Mouse (Mus musculus): ENCODE results near the gene Dpp8. TPM values are rescaled to one million over a fixed set of nuclear protein-coding genes. Genes with fewer than 3 reads are reported as not detected.
"Not testable (repeated sequence)": the region's sequence is repeated elsewhere in the genome, so short reads cannot be mapped to it uniquely, and the experiment has no call there.

Dpp8 gene
- 82.6 and 92.9 TPM in 2 replicates for polyA plus RNA-seq (2012; rRNA removed)

GRCm38 (mm10) chr9:65032269-65033108 is at the start of gene Dpp8:
Gene Dpp8 (plus strand): TSS chr9:65032414.
- Histone ChIP-seq H3K27ac (ENCODE audit: control insufficient read depth, insufficient read depth, low read depth, low read length) (peak within 1 kb of the TSS; percentile 93), H3K4me3 (ENCODE audit: control insufficient read depth, low read depth, low read length) (peak within 1 kb of the TSS; percentile 91), H3K36me3 (ENCODE audit: control insufficient read depth, insufficient read depth, low read length) (peaks cover 2% of the 10 kb centered on the region; the same call in 1 of the 2 replicates), H3K27me3 (ENCODE audit: control insufficient read depth, insufficient read depth, low read length) (no peaks in the 10 kb centered on the region), H3K4me1 (ENCODE audit: control insufficient read depth, insufficient read depth, low read length) (peaks cover 6% of the 10 kb centered on the region)
- TF ChIP-seq POLR2A (IDR thresholded peaks at IDR 0.05; ENCODE audit: control insufficient read depth, low read depth, low read length) = peak; percentile 74
- TF ChIP-seq CTCF (IDR thresholded peaks at IDR 0.05; ENCODE audit: control insufficient read depth, insufficient read depth, insufficient replicate concordance, low read depth, low read length) = peak; percentile 96

- no peak overlapping the region for H3K27ac ChIP-seq (ENCODE audit: control insufficient read depth, insufficient read depth, low read depth, low read length)
- no peaks in the 10 kb centered on the region for H3K27me3 ChIP-seq (ENCODE audit: control insufficient read depth, insufficient read depth, low read length)
- TF ChIP-seq CTCF (IDR thresholded peaks at IDR 0.05; ENCODE audit: control insufficient read depth, insufficient read depth, insufficient replicate concordance, low read depth, low read length) = no peak
- no peak for TF ChIP-seq POLR2A (IDR thresholded peaks at IDR 0.05; ENCODE audit: control insufficient read depth, low read depth, low read length)
- no peak overlapping the region for H3K4me3 ChIP-seq (ENCODE audit: control insufficient read depth, low read depth, low read length)
- H3K36me3 ChIP-seq (ENCODE audit: control insufficient read depth, insufficient read depth, low read length) = peaks cover 4% of the 10 kb centered on the region
- H3K4me1 ChIP-seq (ENCODE audit: control insufficient read depth, insufficient read depth, low read length) = no peaks in the 10 kb centered on the region
Measured at GRCm38 (mm10) chr9:64985037-64985794, 47.0 kb upstream of the Dpp8 start.

- Histone ChIP-seq H3K36me3 (ENCODE audit: control insufficient read depth, insufficient read depth, low read length) (peaks cover 4% of the 10 kb centered on the region), H3K4me1 (ENCODE audit: control insufficient read depth, insufficient read depth, low read length) (no peaks in the 10 kb centered on the region), H3K27me3 (ENCODE audit: control insufficient read depth, insufficient read depth, low read length) (no peaks in the 10 kb centered on the region), H3K4me3 (ENCODE audit: control insufficient read depth, low read depth, low read length) (no peak overlapping the region), H3K27ac (ENCODE audit: control insufficient read depth, insufficient read depth, low read depth, low read length) (no peak overlapping the region)
- no peak for TF ChIP-seq POLR2A (IDR thresholded peaks at IDR 0.05; ENCODE audit: control insufficient read depth, low read depth, low read length)
- TF ChIP-seq CTCF (IDR thresholded peaks at IDR 0.05; ENCODE audit: control insufficient read depth, insufficient read depth, insufficient replicate concordance, low read depth, low read length) = no peak; the same call in 1 of the 2 replicates
Measured at GRCm38 (mm10) chr9:64985807-64986206, 46.4 kb upstream of the Dpp8 start.

GRCm38 (mm10) chr9:64987651-64988050 is 44.6 kb upstream of the Dpp8 start:
- TF ChIP-seq CTCF (IDR thresholded peaks at IDR 0.05; ENCODE audit: control insufficient read depth, insufficient read depth, insufficient replicate concordance, low read depth, low read length) = no peak
- H3K36me3 ChIP-seq (ENCODE audit: control insufficient read depth, insufficient read depth, low read length) = peaks cover 4% of the 10 kb centered on the region
- H3K27ac ChIP-seq (ENCODE audit: control insufficient read depth, insufficient read depth, low read depth, low read length) = no peak overlapping the region
- H3K4me1 ChIP-seq (ENCODE audit: control insufficient read depth, insufficient read depth, low read length) = no peaks in the 10 kb centered on the region
- no peaks in the 10 kb centered on the region for H3K27me3 ChIP-seq (ENCODE audit: control insufficient read depth, insufficient read depth, low read length)
- no peak overlapping the region for H3K4me3 ChIP-seq (ENCODE audit: control insufficient read depth, low read depth, low read length)

- Histone ChIP-seq H3K27me3 (ENCODE audit: control insufficient read depth, insufficient read depth, low read length) (no peaks in the 10 kb centered on the region), H3K4me3 (ENCODE audit: control insufficient read depth, low read depth, low read length) (no peak overlapping the region), H3K27ac (ENCODE audit: control insufficient read depth, insufficient read depth, low read depth, low read length) (no peak overlapping the region), H3K4me1 (ENCODE audit: control insufficient read depth, insufficient read depth, low read length) (no peaks in the 10 kb centered on the region), H3K36me3 (ENCODE audit: control insufficient read depth, insufficient read depth, low read length) (peaks cover 4% of the 10 kb centered on the region)
- TF ChIP-seq CTCF (IDR thresholded peaks at IDR 0.05; ENCODE audit: control insufficient read depth, insufficient read depth, insufficient replicate concordance, low read depth, low read length) = no peak
- no peak for TF ChIP-seq POLR2A (IDR thresholded peaks at IDR 0.05; ENCODE audit: control insufficient read depth, low read depth, low read length)
Measured at GRCm38 (mm10) chr9:64988443-64988842, 43.8 kb upstream of the Dpp8 start.

- H3K27ac ChIP-seq (ENCODE audit: control insufficient read depth, insufficient read depth, low read depth, low read length) = no peak overlapping the region
- TF ChIP-seq CTCF (IDR thresholded peaks at IDR 0.05; ENCODE audit: control insufficient read depth, insufficient read depth, insufficient replicate concordance, low read depth, low read length) (no peak), POLR2A (IDR thresholded peaks at IDR 0.05; ENCODE audit: control insufficient read depth, low read depth, low read length) (no peak)
- no peaks in the 10 kb centered on the region for H3K4me1 ChIP-seq (ENCODE audit: control insufficient read depth, insufficient read depth, low read length)
- no peaks in the 10 kb centered on the region for H3K27me3 ChIP-seq (ENCODE audit: control insufficient read depth, insufficient read depth, low read length)
- H3K36me3 ChIP-seq (ENCODE audit: control insufficient read depth, insufficient read depth, low read length) = peaks cover 4% of the 10 kb centered on the region
- no peak overlapping the region for H3K4me3 ChIP-seq (ENCODE audit: control insufficient read depth, low read depth, low read length)
Measured at GRCm38 (mm10) chr9:64990291-64990690, 41.9 kb upstream of the Dpp8 start.

- not testable (repeated sequence) for H3K4me1 ChIP-seq (ENCODE audit: control insufficient read depth, insufficient read depth, low read length); H3K4me3 ChIP-seq (ENCODE audit: control insufficient read depth, low read depth, low read length); H3K36me3 ChIP-seq (ENCODE audit: control insufficient read depth, insufficient read depth, low read length); H3K27me3 ChIP-seq (ENCODE audit: control insufficient read depth, insufficient read depth, low read length); H3K27ac ChIP-seq (ENCODE audit: control insufficient read depth, insufficient read depth, low read depth, low read length)
Measured at GRCm38 (mm10) chr9:64995464-64995863, 36.8 kb upstream of the Dpp8 start.

All from testis, adult 2 months (tissue).